Mouse (Mus musculus): ENCODE data around the gene Vapa.

DNA sequence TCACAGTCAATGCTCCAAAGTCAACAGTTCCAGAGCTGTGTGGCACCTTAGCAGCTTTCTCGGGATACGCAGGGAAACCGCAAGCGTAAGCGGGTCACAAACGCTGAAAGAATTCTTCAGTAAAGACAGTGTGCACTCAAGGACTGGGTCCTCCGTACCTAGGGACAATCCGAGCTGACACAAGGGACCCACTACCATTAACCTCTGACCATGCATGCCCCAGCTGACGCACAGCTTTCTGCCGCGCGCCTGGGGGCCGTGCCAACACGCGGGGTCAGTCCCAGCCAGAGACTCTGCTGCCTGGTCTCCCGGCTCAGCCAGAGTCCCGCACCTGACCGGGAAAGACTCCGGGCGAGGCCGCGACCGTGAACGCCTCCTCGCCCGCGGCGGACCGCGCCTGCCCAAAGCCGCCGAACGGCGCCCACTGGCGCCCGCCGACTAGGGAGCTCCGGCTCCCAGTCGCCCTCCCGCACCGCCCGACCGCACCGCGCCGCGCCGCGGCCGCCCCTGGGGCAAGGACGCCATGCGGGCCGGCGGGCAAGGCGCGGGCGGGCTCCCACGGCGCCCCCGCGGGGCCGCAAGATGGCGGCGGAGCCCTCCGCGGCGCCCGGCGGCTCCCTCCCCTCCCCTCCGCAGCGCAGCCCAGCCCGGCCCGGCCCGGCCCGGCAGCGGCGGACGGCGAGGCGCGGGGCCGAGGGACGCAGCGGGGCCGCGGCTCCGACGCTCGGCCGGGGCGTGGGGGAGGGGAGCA lies 789 bp downstream of the Vapa start:
- TF ChIP-seq CTCF (IDR thresholded peaks at IDR 0.05) (no peak), EP300 (IDR thresholded peaks at IDR 0.05) (no peak)
